Mouse (Mus musculus): ENCODE measurements around the gene Afm.

DNA sequence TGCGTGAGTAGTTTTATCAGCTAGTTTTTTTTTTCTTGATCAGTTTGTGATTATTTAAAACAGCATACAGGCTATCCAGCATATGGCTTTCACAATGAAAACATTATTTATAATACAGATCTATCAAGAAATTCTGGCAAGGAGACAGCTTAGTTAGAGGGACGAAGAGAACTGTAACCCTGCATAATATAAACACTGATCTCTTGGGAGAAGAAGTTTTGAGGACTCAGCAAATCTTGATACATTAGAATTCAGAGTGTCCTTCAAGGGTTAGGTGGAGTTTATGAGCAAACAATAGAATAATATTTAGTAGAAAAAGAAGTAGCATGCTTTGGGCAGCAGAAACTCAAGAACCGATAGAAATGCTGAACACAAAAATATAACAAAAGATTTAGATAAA, 47.9 kb upstream of the Afm start:
- TF ChIP-seq CTCF (IDR thresholded peaks at IDR 0.05; ENCODE audit: control insufficient read depth, insufficient read depth, insufficient replicate concordance, low read depth, low read length): no peak
- TF ChIP-seq POLR2A (IDR thresholded peaks at IDR 0.05; ENCODE audit: control insufficient read depth, low read depth, low read length): no peak

All from testis, adult 2 months (tissue).